Mouse (Mus musculus): ENCODE measurements at regions not wholly inside any gene's neighbourhood (a gene's known extent, or its start where the extent isn't known, plus 50 kb on each side); places are given as distances from the start of the nearest gene placed in this dataset.
A peak's percentile ranks its signal among the peaks of the same experiment; 100 is the strongest.

DNA sequence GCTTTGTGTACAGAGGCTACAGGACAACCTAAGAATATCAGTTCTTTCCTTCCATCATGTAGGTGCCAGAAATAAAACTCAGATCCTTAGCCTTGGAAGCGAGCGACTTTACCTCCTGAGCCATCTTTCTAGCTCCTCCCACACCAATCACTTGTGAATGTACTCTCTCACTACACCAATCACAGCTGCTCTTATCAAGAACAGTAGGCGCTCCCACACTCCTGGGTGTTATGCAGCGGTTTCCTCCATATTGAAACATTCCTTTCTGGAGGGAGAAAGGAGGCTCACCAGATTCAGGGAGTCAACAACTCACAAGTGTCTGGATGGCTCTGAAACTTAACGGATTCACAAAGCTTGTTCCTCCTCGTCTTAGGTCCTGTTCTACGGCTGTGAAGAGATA lies 168.1 kb upstream of the Arid2 start:
- DNase-seq (ENCODE audit: low spot score): no peak

DNA sequence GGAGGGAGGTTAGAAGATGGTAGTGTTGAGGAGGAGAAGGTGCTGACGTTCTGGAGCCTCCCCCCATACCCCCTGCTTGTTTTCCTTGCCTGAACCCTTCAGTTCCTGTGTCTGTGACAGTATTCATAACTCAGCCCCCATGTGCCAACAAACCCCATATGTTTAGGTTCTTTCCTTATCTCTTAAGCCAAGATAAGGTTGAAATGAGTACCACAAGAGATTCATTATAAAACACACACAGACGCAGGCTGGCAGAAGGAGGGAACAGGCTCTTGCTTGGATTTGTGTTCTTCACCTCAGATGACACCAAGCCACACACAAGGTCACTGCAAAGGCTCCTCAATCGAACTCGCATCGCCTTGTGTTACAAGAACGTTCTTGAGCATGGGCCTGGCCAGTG lies 162.9 kb upstream of the Arid2 start:
- no peak for DNase-seq (ENCODE audit: low spot score)

DNA sequence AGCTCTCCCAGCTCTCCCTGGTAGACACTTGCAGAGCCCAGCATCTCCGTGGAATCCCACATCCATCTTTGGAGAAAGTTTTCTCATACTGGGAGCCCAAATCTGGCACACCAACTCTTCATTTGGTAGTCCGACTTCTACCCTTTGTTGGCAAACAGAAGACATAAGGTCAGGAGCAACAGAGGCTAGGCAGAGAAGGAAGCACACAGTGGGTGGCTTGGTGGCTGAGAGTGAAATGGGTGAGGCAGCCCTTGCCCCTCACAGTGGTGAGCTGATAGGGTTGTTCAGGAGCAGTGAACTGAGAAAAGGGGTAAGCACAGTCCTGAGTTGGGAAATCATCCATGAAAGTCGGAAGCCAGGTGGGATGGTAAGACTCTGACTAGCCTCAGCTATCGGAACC lies 157.6 kb upstream of the Arid2 start:
- no peak for DNase-seq (ENCODE audit: low spot score)

DNA sequence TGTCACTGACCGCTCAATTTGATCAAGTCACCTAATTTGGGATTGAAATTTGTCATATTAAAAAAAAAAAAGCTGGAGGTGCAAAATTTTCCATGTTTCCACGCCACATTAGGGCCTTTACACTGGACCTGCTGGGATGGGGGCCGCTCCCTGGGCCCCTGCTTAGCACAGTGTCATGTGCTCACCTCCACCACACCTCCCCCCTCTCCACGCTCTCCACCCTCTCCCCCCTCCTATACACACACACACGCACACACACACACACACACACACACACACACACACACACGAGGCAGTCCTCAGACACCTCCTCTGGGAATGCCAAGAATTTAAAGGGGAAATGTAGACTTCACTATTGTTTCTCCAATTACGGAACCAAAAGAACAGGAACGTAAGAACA lies 156.8 kb upstream of the Arid2 start:
- DNase-seq (ENCODE audit: low spot score): no peak

DNA sequence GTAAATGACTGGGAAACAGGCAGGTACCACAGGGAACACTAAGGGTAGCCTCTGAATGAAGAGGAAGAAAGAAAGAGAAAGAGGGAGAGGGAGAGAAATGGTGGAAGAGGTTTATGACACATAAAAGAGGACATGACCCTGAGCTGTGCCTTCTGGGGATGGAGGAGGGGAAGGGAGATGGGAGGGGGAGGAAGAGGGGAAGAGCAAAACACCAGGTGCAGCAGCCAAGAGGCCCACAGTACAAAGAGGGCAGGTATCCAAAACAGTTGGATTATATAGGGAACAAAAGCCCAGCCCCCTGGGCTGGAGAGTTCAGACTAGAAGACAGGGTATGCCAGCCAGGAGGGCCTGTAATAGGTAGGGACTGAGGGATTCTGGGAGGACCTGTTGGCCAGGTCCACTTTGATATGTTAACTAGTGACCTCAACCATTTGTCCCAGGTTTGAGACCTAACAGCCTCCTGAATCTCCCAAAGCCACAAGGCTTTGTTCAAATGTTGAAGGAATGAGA lies 155.7 kb upstream of the Arid2 start:
- DNase-seq (ENCODE audit: low spot score): no peak

DNA sequence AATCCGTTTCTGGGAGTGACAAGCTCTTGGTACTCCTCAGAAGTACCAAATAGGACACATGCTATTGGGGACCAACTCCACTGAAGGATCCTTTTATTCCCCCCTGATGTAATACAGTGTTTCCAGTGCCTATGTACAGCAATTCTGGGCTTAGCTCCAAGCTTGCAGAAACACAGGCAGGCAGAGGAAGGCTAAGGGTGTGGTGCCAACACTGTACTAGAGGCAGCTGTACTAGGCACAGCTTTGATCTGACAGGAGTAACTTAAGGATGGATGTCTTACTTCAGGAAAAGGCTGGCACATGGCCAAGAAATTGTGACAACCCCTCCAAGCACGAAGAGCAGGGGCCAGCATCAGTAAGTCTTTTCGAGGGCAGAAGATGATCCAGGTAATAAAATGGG lies 154.7 kb upstream of the Arid2 start:
- DNase-seq (ENCODE audit: low spot score): no peak

DNA sequence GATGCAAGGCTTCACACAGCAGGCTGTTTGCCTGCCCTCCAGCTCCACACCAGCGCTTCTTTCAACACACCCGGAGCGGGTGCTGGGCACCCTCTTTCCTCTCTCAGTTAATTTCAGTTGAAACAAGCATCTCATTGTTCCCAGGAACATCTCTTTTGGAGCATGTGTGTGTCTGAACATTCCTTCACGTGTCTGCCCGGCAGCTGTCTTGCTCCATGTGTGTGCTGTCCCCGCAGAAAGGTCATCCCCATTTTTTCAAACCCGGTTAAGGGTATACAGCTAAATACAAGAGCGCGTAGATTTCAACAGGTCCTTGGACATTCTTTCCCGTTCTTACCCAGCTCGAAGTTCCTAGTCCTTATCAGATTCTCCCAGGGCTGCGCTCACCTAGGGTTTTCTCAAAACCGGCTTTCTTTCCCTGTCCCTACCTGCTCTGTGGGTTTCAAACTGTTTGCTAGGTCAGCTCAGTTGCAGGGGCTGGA lies 152.0 kb upstream of the Arid2 start:
- no peak for DNase-seq (ENCODE audit: low spot score)

DNA sequence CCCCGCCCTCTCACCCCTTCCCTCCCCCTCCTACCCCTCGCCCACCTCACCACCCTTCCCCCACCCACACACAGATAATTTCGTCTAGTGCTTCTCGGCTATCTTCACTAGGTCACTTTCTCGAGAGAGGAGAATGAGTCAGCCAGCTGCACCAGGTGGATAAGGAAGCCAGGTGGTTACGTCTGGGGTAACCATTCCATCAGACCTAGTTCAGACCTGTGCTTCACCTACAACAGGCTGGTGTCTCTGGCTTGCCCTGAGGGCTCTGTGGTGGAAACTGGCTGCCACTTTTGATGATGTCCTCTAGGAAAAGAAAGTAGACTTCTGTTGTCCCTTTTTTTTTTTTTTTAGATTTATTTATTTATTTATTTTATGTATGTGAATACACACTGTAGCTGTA lies 151.5 kb upstream of the Arid2 start:
- no peak for DNase-seq (ENCODE audit: low spot score)

DNA sequence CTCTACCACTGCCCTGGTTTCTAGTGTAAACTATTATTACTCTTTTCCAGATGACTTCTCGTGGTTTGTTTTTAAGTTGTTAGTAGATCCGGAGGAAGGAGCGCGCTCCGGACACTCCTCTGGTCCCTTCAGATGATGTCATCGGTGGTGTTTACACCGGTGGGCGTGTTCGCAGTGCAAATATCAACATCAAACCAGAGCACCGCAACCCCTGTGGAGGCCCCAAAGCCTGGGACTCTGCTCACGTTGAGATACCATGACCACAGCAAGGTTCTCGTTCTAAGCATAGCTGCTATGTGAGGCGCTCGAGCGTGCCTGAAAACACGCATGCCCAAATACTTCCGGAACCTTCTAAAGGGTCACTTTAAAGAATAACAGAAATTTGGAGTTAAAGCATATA lies 149.8 kb upstream of the Arid2 start:
- DNase-seq (ENCODE audit: low spot score): no peak

DNA sequence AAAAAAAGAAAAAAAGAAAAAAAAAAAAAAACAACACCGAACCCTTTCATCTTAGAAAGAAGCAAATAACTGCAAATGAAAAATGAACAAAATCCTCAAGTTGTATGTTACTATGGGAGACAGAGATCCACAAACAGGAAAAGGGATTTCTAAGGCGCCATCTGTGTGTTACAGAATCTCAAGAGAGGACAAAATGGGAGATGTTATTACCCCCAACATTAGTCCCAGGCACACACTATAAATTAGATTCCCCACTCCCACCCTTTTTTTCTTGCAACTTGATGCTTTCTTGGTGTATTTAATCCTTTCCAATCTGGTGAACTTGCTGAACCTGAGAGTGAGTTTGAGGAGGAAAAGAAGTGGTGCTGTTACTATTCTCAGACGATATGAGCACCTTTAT lies 149.4 kb upstream of the Arid2 start:
- DNase-seq (ENCODE audit: low spot score): no peak

DNA sequence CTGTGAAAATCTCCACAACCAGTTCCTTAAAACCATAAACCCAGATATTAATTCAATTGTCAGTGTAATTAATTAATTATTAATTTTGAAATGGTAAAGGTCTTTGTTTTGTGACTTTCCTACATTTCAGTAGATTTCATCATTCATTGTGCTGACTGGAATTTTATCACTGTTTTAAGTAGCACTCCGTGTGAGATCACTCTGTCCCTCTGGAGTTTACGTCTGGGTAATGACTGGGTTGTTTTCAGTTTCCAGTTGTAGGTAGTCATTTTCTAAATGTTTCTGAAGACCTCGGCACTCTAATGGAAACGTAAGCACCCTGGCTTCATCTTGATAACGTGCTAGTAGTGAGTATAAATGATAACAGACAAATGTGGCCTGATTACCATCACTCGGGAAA lies 133.8 kb upstream of the Arid2 start:
- no peak for DNase-seq (ENCODE audit: low spot score)

DNA sequence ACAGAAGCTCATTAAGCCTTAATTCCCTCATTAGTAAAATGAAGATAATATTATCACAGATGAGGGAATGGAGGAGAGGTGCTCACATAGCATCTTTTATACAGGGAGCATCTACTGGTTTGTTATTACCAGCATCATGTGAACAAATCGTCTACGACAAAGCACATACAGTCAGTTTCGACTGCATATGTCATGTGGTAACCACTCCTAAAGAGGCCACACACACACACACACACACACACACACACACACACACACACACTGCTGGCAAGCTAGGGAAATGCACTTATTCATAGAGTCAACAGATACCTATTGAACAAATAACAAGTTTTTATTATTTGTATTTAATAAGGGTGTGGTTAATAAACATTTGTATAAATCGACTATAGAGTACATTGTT lies 129.0 kb upstream of the Arid2 start:
- DNase-seq (ENCODE audit: low spot score): no peak

DNA sequence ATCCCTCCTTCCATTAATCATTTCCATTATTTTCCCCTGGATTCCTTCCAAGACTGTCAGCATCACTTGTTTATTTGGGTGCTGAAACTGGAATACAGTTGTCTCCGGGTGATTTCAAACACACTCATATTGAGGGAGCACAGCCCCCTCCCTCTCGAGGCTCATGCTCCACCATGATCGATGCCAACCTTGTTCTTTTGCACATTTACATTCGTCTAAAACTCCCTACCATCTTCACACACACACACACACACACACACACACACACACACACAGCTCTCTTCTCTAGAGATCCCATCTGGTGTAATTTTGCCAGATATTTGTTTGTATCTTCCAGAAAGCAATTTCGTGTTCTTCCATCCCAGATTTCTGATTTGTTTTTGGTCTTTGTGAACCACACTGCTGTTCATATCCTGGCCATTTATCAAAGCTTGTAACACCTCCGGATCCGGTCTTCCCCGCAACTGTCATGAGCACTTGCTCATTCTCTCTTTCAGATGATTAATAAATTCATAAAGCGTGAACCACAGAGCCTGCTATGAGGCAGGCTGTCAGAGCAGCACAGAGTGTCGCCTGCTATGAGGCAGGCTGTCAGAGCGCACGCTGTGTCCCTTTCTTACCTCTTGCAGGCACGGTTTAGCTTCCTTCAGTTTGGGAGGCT lies 122.4 kb upstream of the Arid2 start:
- DNase-seq (ENCODE audit: low spot score): no peak

DNA sequence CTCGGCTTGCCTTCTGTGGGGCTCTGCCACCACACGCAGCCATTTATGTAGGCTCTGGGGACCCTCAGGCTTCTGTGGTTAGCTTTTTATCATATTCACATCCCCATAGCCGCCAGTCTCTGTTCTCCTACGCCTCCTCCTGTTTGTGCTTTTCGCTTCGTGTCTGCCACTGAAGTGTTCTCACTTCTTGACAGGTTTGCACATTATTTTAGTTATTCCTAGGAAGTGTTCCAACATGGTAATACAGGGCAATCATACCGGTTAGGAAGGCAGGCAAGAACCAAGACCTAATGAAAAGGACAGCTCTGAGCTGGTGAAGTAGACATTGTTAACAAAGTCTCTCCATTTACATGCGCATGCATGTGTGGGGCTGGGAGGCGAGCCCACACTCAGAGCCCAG lies 120.1 kb upstream of the Arid2 start:
- no peak for DNase-seq (ENCODE audit: low spot score)

DNA sequence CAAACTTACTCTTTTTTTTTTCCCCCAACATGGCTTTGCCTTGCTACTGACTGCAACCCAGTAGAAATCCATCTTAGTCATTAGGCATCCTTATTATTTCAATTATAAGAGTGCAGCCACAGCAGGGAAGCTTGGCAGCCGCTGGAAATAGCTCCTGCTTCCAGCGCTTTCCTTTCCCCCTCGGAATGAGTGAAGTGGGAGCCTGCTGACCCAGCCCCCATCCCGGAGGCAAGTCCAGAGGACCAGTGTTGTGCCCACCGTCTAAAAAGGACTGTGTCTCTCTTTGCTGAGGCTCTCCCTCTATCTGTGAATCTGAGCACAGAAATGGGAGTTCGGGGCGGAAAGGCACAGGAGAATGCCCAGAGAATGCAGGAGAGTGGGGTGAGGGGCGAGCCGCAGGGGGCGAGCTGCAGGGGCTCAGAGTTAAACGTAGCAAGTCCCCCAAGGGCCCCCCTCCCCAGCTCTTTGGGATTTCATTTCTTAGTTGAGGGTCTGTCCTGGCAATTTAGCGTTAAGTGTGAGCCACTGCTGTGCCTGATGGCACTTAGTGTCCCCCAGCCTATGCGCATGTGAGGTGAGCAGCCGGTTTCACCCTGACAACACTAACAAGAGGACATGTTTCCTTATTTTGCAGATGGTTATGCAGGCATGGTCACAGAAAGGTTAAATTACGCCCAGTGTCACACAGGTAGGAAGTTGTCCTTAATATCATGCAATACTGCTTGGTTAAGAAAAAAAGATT lies 117.4 kb upstream of the Arid2 start:
- no peak for DNase-seq (ENCODE audit: low spot score)

DNA sequence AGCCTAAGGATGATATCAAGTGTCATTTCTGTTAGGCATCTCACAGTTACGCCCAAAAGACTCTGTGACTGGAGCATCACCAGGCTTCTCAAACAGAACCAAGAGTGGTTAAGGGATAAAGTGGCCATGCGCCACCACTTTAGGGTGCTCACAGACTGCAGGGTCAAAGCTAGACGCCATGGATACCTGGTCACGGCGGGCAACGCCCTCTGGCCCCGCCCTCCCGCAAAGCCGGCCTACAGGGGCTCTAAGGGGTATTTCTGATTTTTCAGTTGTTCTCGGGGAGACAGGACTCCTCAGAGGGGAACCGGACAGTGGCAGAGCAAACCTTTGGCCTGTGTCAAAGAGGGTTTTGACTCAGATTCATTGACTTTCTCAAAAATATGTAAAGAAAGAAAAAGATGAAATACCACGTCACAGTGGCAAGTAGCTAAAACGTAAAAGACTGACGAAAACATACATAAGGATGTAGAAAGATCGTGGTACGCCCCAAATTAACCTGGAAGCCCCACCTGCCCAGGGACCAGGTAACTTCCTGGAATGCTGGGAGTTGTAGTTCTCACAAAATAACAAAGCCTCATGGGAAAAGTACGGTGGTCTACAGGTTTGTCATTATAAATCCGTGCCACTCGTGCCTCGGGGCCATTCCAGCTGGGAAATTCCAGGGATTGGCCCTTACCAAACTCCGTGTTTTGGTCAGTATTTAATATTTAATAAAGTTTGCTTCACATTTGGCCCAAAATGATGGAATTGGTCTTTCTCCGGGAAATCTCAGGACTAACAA lies 116.1 kb upstream of the Arid2 start:
- DNase-seq (ENCODE audit: low spot score): peak; percentile 42

DNA sequence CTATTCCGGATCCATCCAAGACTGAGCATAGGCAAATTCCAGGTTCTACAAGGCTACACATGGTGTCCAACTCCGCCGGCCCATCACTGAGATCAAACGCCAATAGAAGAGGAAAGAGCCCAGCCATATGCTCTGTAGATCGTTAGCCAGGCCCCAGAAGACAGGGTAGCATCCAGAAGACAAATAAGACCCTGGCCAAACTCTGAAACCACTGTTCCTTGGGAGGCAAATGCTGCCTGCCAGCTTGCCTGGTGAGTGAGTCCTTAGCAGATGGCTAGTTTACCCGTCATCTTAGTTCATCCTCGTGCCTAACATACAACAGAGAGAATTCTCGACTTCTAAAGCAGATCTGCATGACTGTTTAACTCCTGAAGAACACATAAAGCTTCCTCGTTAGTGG lies 109.4 kb upstream of the Arid2 start:
- DNase-seq (ENCODE audit: low spot score): no peak

DNA sequence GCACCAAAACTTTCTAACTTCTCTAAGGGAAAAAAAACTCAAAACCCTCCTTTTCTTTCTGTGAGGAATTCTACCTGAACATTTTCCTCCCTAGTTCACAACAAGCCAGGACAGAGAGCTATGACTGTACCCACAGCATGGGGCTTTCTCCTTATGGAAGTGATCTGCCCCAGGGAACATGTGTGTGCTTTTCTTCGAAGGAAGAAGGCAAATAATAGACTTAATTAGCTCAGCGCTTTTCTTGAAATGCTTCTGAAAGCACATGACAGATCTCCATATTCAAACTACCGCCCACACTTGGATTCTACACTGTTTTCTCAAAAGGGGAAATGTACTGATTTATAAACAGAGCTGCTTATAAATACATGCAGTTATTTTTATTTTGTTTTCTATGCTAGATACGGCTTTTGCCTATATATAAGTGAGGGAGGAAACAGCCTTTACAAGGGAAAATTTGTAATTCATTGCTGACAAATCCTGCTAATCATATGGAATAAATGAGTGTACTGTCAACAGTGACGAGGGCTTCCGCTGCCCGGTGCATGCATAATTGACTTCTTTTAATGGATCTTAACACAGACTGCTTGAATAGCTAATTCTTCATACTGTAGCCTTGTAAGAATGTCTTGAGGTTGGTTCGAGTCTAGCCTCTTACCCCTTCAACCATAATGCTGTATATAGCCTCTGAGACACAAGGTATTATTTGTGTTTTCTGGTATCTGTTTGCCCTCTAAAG lies 108.8 kb upstream of the Arid2 start:
- no peak for DNase-seq (ENCODE audit: low spot score)

DNA sequence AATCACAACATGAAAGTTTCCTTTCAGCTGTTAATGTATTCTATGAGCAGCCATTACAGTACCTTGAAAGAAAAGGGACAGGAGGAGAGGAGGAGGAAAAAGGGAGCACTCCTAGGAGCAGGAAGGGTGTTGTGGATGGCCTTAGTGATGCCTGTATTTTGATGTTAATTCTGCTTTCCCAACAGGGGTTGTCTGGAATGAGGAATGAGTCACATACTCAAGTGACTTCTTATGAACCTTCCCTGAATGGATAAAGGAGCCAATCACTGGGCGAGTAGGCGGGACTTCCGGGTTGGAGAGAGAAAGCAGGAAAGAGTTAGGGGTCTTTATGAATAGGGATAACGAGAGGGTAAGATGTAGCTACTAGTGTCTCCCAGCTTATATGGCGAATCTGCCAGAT lies 107.8 kb upstream of the Arid2 start:
- DNase-seq (ENCODE audit: low spot score): no peak

DNA sequence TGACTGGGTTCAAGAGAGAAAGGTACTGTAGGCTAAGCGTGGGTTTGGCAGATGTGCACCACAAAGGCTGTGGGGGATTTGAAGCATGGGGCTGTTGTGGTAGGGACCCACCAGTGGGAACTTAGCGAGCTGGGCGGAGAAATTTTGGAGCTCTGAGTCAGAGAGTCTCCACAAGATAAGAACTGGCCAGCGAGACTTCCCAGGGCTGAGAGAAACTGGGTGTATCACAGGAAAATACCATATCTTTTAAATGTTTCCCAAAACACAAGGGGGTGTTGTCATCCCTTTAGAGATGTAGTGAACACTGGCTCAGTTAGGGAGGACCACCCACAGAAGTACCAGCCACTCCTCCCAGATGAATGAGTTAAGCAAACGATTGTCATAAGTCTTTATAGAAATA lies 107.3 kb upstream of the Arid2 start:
- DNase-seq (ENCODE audit: low spot score): no peak

DNA sequence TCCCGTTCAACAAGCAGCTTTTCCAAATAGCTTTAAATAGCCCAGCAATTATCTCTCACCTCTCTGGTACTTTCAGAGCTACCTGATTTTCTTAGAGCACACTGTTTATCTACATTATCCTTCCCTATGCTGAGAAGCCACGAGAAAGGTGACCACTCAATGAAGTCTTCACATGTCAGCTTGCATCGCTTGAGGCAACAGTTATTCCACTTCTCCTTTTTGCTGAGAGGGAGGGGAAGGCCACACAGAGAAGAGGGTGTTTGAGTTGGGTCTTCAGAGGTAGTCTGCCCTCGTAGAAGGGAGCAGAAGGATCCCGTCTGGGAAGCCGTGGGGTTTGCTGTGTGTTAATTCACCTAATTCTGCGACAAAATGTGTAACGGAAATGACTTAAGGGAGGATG lies 106.3 kb upstream of the Arid2 start:
- DNase-seq (ENCODE audit: low spot score): no peak

DNA sequence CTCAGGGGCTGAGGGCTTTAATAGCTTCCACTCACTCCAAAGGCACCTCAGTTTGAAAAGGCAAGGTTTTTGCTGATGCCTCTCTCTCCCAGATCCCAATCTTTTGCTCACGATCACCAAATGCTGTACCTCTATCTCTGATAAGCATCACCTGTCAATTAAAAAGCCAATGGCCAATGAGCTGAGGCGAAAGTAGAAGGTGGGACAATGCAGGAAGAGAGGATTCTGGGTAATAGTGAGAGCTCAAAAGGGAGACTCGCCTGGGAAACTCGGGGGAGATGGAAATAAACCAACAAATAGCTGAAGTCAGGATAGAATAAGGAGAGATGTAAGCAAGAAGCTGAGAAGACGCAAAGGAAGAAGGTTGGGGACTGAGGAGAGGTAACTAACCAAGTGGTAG lies 105.0 kb upstream of the Arid2 start:
- no peak for DNase-seq (ENCODE audit: low spot score)

All from yolk sac, embryonic 10.5 days (tissue).